Mouse (Mus musculus): Measurements from ENCODE around the gene Abhd2. TPM values are rescaled to one million over a fixed set of nuclear protein-coding genes. Genes with fewer than 3 reads are reported as not detected.
A peak's percentile ranks its signal among the peaks of the same experiment; 100 is the strongest.

Abhd2 gene
- polyA plus RNA-seq, 1 experiment from 2014 or later = 15.2 TPM

GRCm38 (mm10) chr7:79241931-79242625 is 30.9 kb upstream of the Abhd2 start:
- Histone ChIP-seq H3K4me2 (ENCODE audit: low read length) (no peak overlapping the region), H3K9me3 (ENCODE audit: control insufficient read depth, low read length) (no peaks in the 10 kb centered on the region), H3K4me3 (ENCODE audit: low read depth, low read length) (no peak overlapping the region), H3K36me3 (ENCODE audit: control insufficient read depth, insufficient read depth, low read length) (no peaks in the 10 kb centered on the region), H3K27me3 (replicated peaks; ENCODE audit: control insufficient read depth, insufficient read depth, low read length) (no peaks in the 10 kb centered on the region), H3K4me1 (replicated peaks; ENCODE audit: control insufficient read depth, insufficient read depth, low read length) (no peaks in the 10 kb centered on the region), H3K27ac (ENCODE audit: low read depth) (no peak overlapping the region), H3K9ac (ENCODE audit: low read length) (no peak overlapping the region)
- 66% methylated on average over 10 of the region's 10 CpGs for WGBS
- ATAC-seq (replicated peaks; ENCODE audit: low FRiP score, low TSS enrichment, low read depth) (no peak), DNase-seq (ENCODE audit: low spot score) (no peak)

- no peak overlapping the region for H3K4me3 ChIP-seq (ENCODE audit: low read depth, low read length)
- no peak overlapping the region for H3K27ac ChIP-seq (ENCODE audit: low read depth)
- ATAC-seq (replicated peaks; ENCODE audit: low FRiP score, low TSS enrichment, low read depth) (no peak), DNase-seq (ENCODE audit: low spot score) (no peak)
- H3K9me3 ChIP-seq (ENCODE audit: control insufficient read depth, low read length) = no peaks in the 10 kb centered on the region
- no peaks in the 10 kb centered on the region for H3K36me3 ChIP-seq (ENCODE audit: control insufficient read depth, insufficient read depth, low read length)
- H3K4me2 ChIP-seq (ENCODE audit: low read length) = no peak overlapping the region
- H3K4me1 ChIP-seq (replicated peaks; ENCODE audit: control insufficient read depth, insufficient read depth, low read length) = no peaks in the 10 kb centered on the region
- H3K9ac ChIP-seq (ENCODE audit: low read length) = no peak overlapping the region
- H3K27me3 ChIP-seq (replicated peaks; ENCODE audit: control insufficient read depth, insufficient read depth, low read length) = no peaks in the 10 kb centered on the region
- WGBS = 60% methylated on average over 4 of the region's 4 CpGs
Observed at GRCm38 (mm10) chr7:79243236-79243635, 29.8 kb upstream of the Abhd2 start.

GRCm38 (mm10) chr7:79246039-79246670 is 26.8 kb upstream of the Abhd2 start:
- Histone ChIP-seq H3K9me3 (ENCODE audit: control insufficient read depth, low read length) (no peaks in the 10 kb centered on the region), H3K27ac (ENCODE audit: low read depth) (no peak overlapping the region), H3K36me3 (ENCODE audit: control insufficient read depth, insufficient read depth, low read length) (no peaks in the 10 kb centered on the region), H3K4me2 (ENCODE audit: low read length) (peak overlapping the region; percentile 45), H3K4me3 (ENCODE audit: low read depth, low read length) (peak overlapping the region; percentile 12; the same call in 1 of the 2 replicates), H3K27me3 (replicated peaks; ENCODE audit: control insufficient read depth, insufficient read depth, low read length) (no peaks in the 10 kb centered on the region), H3K9ac (ENCODE audit: low read length) (no peak overlapping the region), H3K4me1 (replicated peaks; ENCODE audit: control insufficient read depth, insufficient read depth, low read length) (no peaks in the 10 kb centered on the region)
- DNase-seq (ENCODE audit: low spot score) (peak; percentile 89), ATAC-seq (replicated peaks; ENCODE audit: low FRiP score, low TSS enrichment, low read depth) (peak; percentile 63; the same call in 1 of the 2 replicates)
- WGBS = 11% methylated on average over 18 of the region's 18 CpGs

- Histone ChIP-seq H3K4me3 (ENCODE audit: low read depth, low read length) (no peak overlapping the region), H3K9ac (ENCODE audit: low read length) (no peak overlapping the region), H3K9me3 (ENCODE audit: control insufficient read depth, low read length) (no peaks in the 10 kb centered on the region), H3K27me3 (replicated peaks; ENCODE audit: control insufficient read depth, insufficient read depth, low read length) (no peaks in the 10 kb centered on the region), H3K27ac (ENCODE audit: low read depth) (no peak overlapping the region), H3K4me1 (replicated peaks; ENCODE audit: control insufficient read depth, insufficient read depth, low read length) (no peaks in the 10 kb centered on the region), H3K36me3 (ENCODE audit: control insufficient read depth, insufficient read depth, low read length) (no peaks in the 10 kb centered on the region), H3K4me2 (ENCODE audit: low read length) (no peak overlapping the region)
- no peak for DNase-seq (ENCODE audit: low spot score)
- ATAC-seq (replicated peaks; ENCODE audit: low FRiP score, low TSS enrichment, low read depth) = no peak
- WGBS = 68% methylated on average over 1 of the region's 1 CpGs
Observed at GRCm38 (mm10) chr7:79247408-79247807, 25.6 kb upstream of the Abhd2 start.

- no peaks in the 10 kb centered on the region for H3K36me3 ChIP-seq (ENCODE audit: control insufficient read depth, insufficient read depth, low read length)
- no peaks in the 10 kb centered on the region for H3K9me3 ChIP-seq (ENCODE audit: control insufficient read depth, low read length)
- H3K27me3 ChIP-seq (replicated peaks; ENCODE audit: control insufficient read depth, insufficient read depth, low read length) = no peaks in the 10 kb centered on the region
- WGBS = 73% methylated on average over 7 of the region's 7 CpGs
- DNase-seq (ENCODE audit: low spot score) (no peak), ATAC-seq (replicated peaks; ENCODE audit: low FRiP score, low TSS enrichment, low read depth) (no peak)
- no peak overlapping the region for H3K9ac ChIP-seq (ENCODE audit: low read length)
- no peaks in the 10 kb centered on the region for H3K4me1 ChIP-seq (replicated peaks; ENCODE audit: control insufficient read depth, insufficient read depth, low read length)
- H3K27ac ChIP-seq (ENCODE audit: low read depth) = no peak overlapping the region
- no peak overlapping the region for H3K4me2 ChIP-seq (ENCODE audit: low read length)
- no peak overlapping the region for H3K4me3 ChIP-seq (ENCODE audit: low read depth, low read length)
Observed at GRCm38 (mm10) chr7:79247881-79248389, 25.1 kb upstream of the Abhd2 start.

- WGBS = 96% methylated on average over 2 of the region's 2 CpGs
- no peaks in the 10 kb centered on the region for H3K27me3 ChIP-seq (replicated peaks; ENCODE audit: control insufficient read depth, insufficient read depth, low read length)
- H3K4me2 ChIP-seq (ENCODE audit: low read length) = no peak overlapping the region
- DNase-seq (ENCODE audit: low spot score) (no peak), ATAC-seq (replicated peaks; ENCODE audit: low FRiP score, low TSS enrichment, low read depth) (no peak)
- H3K36me3 ChIP-seq (ENCODE audit: control insufficient read depth, insufficient read depth, low read length) = no peaks in the 10 kb centered on the region
- no peak overlapping the region for H3K4me3 ChIP-seq (ENCODE audit: low read depth, low read length)
- no peaks in the 10 kb centered on the region for H3K4me1 ChIP-seq (replicated peaks; ENCODE audit: control insufficient read depth, insufficient read depth, low read length)
- no peak overlapping the region for H3K9ac ChIP-seq (ENCODE audit: low read length)
- H3K9me3 ChIP-seq (ENCODE audit: control insufficient read depth, low read length) = no peaks in the 10 kb centered on the region
- no peak overlapping the region for H3K27ac ChIP-seq (ENCODE audit: low read depth)
Observed at GRCm38 (mm10) chr7:79249581-79249980, 23.4 kb upstream of the Abhd2 start.

GRCm38 (mm10) chr7:79254248-79254888 is 18.6 kb upstream of the Abhd2 start:
- H3K36me3 ChIP-seq (ENCODE audit: control insufficient read depth, insufficient read depth, low read length) = no peaks in the 10 kb centered on the region
- H3K9ac ChIP-seq (ENCODE audit: low read length) = no peak overlapping the region
- ATAC-seq (replicated peaks; ENCODE audit: low FRiP score, low TSS enrichment, low read depth) (no peak), DNase-seq (ENCODE audit: low spot score) (no peak)
- H3K4me3 ChIP-seq (ENCODE audit: low read depth, low read length) = no peak overlapping the region
- H3K4me2 ChIP-seq (ENCODE audit: low read length) = no peak overlapping the region
- H3K27ac ChIP-seq (ENCODE audit: low read depth) = no peak overlapping the region
- no peaks in the 10 kb centered on the region for H3K4me1 ChIP-seq (replicated peaks; ENCODE audit: control insufficient read depth, insufficient read depth, low read length)
- 52% methylated on average over 3 of the region's 3 CpGs for WGBS
- no peaks in the 10 kb centered on the region for H3K27me3 ChIP-seq (replicated peaks; ENCODE audit: control insufficient read depth, insufficient read depth, low read length)
- no peaks in the 10 kb centered on the region for H3K9me3 ChIP-seq (ENCODE audit: control insufficient read depth, low read length)

GRCm38 (mm10) chr7:79255350-79255749 is 17.6 kb upstream of the Abhd2 start:
- no peak for ATAC-seq (replicated peaks; ENCODE audit: low FRiP score, low TSS enrichment, low read depth)
- no peaks in the 10 kb centered on the region for H3K36me3 ChIP-seq (ENCODE audit: control insufficient read depth, insufficient read depth, low read length)

More at GRCm38 (mm10) chr7:79255350-79255749, 17.6 kb upstream of the Abhd2 start:
- 87% methylated on average over 7 of the region's 7 CpGs for WGBS
- Histone ChIP-seq H3K4me2 (ENCODE audit: low read length) (no peak overlapping the region), H3K27ac (ENCODE audit: low read depth) (no peak overlapping the region), H3K27me3 (replicated peaks; ENCODE audit: control insufficient read depth, insufficient read depth, low read length) (no peaks in the 10 kb centered on the region), H3K9me3 (ENCODE audit: control insufficient read depth, low read length) (no peaks in the 10 kb centered on the region), H3K9ac (ENCODE audit: low read length) (no peak overlapping the region), H3K4me1 (replicated peaks; ENCODE audit: control insufficient read depth, insufficient read depth, low read length) (no peaks in the 10 kb centered on the region), H3K4me3 (ENCODE audit: low read depth, low read length) (no peak overlapping the region)
- no peak for DNase-seq (ENCODE audit: low spot score)

All from intestine, embryonic 14.5 days (tissue).